Mouse (Mus musculus) thymus, postnatal 36 days (tissue): ENCODE measurements around the gene 1700003E16Rik.

Experiments
- DNase-seq, 2 experiments: peaks; one replicate each; pipeline ENCODE4 v3.0.0; 2022; ENCODE audit warnings: mixed read lengths in 2 of 2

Gene 1700003E16Rik

GRCm38 (mm10) chr6:83156259-83156684 is at the start of gene 1700003E16Rik, which contains the start of gene Wdr54:
1700003E16Rik (plus strand) TSS chr6:83156404.
Wdr54 (minus strand) TSS chr6:83156397.
- DNase-seq, result peak; percentile 30 to 54

DNA sequence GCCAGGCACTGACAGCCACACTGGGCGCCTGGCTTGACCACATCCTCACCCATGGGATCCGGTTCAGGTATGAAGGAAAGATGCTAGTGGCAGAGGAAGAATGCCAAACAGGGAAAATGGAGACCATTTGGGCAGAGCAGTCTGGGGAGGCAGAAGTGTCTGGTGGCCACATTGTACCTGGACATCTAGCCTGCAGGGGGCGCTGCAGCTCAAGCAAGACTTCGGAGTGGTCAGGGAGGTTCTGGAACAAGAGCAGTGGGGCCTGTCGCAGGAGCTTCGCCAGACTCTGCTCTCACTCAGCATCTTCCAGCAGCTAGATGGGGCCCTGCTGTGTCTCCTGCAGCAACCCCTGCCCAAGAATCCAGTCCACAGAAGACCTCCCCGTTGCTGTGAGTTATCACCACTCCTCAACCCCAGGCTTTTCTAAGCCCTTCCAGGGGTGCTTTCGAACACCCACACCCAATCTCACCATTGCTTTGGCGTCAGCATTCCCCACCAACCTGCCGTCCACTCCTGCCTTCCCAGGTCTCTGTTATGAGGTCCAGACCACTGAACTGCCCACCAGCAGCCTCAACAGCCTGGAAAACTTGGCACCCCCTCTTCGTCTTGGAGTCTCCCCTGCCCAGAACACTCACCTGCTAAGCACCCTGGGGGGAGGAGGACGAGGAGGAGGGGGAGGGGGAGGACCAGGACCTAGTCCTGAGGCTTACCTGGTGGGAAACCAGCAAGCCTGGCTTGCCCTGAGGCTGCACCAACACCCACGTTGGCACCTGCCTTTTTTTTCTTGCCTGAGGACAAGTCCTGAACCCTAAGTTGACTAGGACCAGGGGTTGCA is 48.4 kb upstream of the 1700003E16Rik start:
- peak; percentile 83 for DNase-seq

DNA sequence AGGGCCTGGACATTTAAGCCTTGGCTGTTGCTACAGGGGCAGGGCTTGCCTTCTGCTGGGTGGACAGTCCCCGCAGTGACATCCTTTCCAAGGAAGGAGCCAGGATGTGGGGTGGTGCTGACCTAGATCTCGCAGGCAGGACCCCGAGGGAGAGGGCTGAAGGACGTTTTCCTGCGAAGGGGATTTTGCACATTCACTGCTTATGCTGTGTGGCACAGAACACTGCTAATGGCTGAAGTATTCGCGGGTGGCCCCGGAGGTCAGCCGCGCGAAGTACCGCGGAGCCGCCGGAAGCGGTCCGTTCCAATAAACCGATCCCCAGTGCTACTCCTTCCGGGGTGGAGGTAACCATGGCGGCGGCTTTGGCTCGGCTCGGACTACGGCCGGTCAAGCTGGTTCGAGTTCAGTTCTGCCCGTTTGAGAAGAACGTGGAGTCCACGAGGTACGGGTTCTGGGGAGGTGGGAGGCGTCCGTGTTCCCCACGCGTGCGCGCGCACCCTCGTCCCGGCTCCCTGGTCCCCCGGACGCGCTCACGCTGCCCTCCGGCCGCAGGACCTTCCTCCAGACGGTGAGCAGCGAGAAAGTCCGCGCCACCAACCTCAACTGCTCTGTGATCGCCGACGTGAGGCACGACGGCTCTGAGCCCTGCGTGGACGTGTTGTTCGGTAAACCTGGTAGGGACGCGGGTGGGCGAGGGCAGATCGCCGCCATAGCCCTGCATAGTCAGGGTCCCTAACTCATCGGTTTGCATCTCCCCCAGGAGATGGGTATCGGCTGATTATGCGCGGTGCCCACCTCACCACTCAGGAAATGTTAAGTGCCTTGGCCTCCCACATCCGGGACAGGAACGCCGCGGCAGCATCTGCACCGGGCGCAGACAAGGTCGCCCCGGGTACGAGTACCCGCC is 47.2 kb upstream of the 1700003E16Rik start, which contains the start of gene Mrpl53:
Gene Mrpl53, plus strand, starts transcription at position 279 of the 907 bp plus-strand sequence.
- DNase-seq, result peak; percentile 70 to 72

GRCm38 (mm10) chr6:83111510-83112136 is 44.6 kb upstream of the 1700003E16Rik start:
- DNase-seq, result no peak

DNA sequence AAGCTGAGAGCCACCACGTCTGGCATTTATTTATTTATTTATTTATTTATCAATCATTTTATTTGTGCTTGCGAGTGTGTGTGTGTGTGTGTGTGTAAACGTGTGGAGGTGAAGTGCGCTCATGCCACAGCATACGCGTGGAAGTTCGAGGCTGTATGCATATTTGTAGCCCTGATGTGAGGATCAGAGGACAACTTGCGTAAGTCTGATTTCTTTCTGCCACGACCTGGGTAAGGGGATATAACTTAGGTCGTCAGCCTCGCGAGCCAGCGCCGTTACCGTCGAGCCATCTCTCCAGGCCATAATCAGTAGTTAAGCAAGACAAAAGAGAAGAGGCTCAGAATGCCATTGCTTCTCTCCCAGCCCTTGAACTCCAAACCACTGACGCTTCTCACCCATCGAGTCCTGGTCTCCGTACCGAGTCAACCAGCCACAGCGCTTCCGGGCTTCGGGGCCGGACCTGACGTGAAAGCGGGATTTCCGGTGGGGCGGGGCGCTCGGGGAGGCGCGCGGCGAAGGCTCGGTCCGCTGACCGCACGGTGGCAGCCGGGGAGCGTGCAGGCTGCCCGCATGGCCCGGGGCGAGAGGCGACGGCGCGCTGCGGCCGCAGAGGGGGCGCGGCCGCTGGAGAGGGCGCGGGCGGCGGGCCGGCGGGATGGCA is 41.1 kb upstream of the 1700003E16Rik start, which contains the start of gene Mogs:
Gene Mogs, plus strand, starts transcription at position 486 of the 661 bp plus-strand sequence.
- DNase-seq, result peak; percentile 92 to 93

DNA sequence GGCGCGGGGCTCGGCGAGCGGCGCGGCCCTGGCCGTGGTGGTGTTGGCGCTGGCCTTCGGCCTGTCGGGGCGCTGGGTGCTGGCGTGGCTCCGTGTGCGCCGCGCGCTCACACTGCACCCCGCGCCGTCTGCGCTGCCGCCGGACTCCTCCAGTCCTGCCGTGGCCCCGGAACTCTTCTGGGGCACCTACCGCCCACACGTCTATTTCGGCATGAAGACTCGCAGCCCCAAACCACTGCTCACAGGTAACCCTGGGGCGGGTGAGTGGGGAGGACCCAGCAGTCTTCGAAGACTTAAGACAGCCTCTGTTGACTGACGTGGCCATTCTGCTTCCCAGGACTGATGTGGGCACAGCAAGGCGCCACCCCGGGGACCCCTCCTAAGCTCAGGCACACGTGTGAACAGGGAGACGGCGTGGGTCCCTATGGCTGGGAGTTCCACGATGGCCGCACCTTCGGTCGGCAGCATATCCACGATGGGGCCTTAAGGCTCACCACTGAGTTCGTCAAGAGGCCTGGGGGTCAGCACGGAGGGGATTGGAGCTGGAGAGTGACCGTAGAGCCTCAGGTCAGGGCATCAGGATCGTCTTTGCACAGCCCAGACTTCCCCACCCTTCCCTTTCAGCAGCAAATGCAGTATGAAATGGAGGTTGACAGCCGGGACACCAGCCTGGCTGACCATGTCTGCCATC is 40.4 kb upstream of the 1700003E16Rik start:
- DNase-seq, result peak in 1 of 2 experiments; percentile 36

GRCm38 (mm10) chr6:83116373-83117164 is 39.6 kb upstream of the 1700003E16Rik start:
- DNase-seq, result no peak

GRCm38 (mm10) chr6:83117165-83117438 is 39.1 kb upstream of the 1700003E16Rik start:
- DNase-seq, result no peak

DNA sequence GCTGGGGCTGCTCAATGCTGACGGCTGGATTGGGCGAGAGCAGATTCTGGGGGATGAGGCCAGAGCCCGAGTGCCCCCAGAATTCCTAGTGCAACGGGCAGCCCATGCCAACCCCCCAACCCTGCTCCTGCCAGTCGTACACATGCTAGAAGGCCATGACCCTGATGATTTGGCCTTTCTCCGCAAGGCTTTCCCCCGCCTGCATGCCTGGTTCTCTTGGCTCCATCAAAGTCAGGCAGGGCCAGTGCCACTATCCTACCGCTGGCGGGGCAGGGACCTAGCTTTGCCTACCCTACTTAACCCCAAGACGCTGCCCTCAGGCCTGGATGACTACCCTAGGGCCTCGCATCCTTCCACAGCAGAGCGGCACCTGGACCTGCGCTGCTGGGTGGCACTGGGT is 38.6 kb upstream of the 1700003E16Rik start:
- DNase-seq, result no peak

DNA sequence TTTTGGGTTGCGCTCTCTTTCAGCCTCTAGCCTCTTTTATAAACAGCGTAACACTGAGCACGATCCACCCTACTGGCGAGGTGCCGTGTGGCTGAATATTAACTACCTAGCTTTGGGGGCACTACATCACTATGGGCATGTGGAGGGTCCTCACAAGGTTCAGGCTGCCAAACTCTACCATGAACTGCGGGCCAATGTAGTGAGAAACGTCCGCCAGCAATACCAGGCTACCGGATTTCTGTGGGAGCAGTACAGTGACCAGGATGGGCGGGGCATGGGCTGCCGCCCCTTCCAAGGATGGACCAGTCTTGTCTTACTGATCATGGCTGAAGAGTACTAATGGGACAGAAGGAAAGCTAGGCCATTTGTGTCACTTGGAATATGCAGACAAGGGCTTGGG is 37.8 kb upstream of the 1700003E16Rik start:
- no peak for DNase-seq

- DNase-seq, result peak; percentile 29 to 43
Measured at GRCm38 (mm10) chr6:83118825-83119733, 37.1 kb upstream of the 1700003E16Rik start.

DNA sequence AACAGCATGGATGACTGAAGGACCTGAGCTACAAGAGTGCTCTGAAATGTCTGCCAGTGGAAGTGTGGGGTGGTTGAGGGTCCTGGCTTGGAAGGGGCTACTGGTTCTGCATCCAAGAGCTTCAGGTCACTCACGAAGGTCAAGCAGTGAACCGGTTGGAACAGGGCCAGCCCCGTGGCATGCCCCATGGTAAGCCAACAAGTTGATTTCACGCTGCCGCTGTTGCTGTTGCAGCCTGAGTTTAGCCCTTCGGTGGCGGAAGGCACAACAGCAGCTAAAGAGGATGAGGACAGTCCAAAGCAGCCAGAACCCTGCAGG is 36.5 kb upstream of the 1700003E16Rik start:
- DNase-seq, result no peak

DNA sequence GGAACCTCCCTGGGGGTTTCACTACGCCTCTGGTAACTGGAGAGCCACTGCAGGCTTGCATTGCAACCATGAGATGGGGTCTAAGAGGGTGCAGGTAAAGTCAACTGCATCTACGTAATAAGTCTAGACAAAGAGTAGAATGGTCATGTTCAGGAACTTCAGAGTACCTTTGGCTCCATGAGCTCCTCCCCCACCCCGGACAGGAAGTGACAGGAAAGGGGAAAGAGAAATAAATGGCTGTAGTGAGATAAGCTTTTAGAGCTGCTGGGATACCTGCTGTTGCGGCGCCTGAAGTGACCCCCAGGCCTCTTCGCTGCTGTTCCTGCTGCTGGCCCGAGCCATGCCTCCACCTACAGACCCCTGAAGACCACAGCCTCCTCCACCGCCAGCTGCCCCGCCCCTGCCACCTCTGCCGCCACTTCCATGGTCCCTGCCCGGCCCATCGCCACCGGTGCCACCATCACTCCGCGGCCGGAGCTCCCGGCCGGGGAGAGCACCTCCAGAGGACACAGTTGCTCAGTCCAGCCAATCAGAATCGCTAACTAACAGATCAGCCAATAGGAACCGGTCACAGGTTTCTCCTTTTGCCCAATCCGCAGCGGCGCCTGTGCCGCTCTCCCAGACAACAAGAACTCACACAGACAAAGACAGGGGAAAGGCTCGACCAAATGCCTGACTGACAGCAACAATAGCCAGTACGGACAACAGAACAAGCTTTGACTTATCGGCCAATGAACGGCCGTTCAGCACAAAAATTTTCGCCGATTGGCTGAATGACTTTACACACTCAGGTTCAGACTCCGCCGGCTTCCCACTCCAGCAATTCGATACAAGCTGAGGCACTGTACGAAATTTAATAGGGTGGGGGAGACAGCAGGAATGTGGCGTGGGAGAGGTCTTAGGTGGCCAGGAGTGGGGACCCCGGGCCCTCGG is 35.0 kb upstream of the 1700003E16Rik start, which contains the start of gene Wbp1:
Gene Wbp1, minus strand, starts transcription at position 630 of the 933 bp plus-strand sequence.
- DNase-seq, result peak; percentile 86 to 94

- peak in 1 of 2 experiments; percentile 64 for DNase-seq
Measured at GRCm38 (mm10) chr6:83121863-83122710, 34.1 kb upstream of the 1700003E16Rik start.

DNA sequence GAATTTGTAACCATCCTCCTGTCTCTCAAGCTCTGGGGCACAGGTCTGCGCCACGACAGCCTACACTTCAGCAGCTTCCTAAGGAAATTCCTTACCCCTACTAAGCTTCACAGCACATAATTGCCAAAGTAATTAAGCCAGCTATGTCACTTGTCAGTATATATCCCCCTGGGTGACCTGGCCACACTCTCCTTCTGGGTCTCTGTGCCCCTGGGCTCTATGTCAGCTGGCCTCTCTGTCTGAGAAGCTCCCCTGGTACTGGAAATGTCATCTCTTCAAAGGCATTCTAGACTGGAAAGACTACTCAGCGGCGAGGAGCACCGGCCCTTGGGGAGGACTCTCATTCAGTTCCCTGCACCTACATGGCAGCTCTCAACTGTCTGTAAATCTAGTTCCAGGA is 33.2 kb upstream of the 1700003E16Rik start:
- DNase-seq, result no peak

GRCm38 (mm10) chr6:83124851-83125312 is 31.3 kb upstream of the 1700003E16Rik start:
- DNase-seq, result peak; percentile 88 to 89

- no peak for DNase-seq
Measured at GRCm38 (mm10) chr6:83125331-83125730, 30.9 kb upstream of the 1700003E16Rik start, which contains the start of gene Ino80b. Ino80b (minus strand) TSS chr6:83125431.
